Mouse (Mus musculus) G1E-ER4 (cell line): Measurements from ENCODE around the gene Tcp10c. TPM values are rescaled to one million over a fixed set of nuclear protein-coding genes. Genes with fewer than 3 reads are reported as not detected.
"Not testable (repeated sequence)": the region's sequence is repeated elsewhere in the genome, so short reads cannot be mapped to it uniquely, and the experiment has no call there.

ENCODE experiments used
- GATA1 ChIP-seq: IDR thresholded peaks from one replicate; pipeline ENCODE4 v1.8.0; 2012; ENCODE audit warnings: low read length, inconsistent platforms
- polyA plus RNA-seq: library from polyadenylated mRNA; stranded (reverse); fragments of >175 nt; gene quantifications from 2 replicates; pipeline ENCODE4 v1.2.3, GENCODE M21; 2012

The Tcp10c gene
- polyA plus RNA-seq: not detected in 2 replicates

DNA sequence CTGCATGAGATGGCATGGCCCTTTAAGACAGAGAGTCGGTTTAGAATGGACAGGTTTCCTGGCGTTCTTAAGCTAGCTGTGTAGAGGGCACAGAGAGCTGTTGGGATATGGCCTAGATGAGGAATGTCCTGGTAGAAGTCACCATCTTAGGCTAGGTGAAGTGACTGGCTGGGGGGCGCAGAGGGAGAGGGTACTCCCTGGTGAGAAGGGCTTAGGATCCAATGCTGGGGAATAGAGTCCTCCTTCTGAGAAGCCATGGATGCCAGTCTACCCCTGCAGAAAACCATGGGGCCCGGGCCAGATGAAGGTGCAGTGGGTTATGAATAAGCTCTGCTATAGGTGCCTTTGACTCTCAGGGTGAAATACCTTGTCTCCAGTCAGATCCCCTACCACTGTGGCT, at the start of gene Tcp10c:
Tcp10c (plus strand) TSS at position 52 of the 400 bp plus-strand sequence.
- TF ChIP-seq GATA1: not testable (repeated sequence)

Other genes with a start within 250 kb of the Tcp10c start
- gene Unc93a, start 222.8 kb upstream of the Tcp10c start, polyA plus RNA-seq: not detected in 2 replicates
- not detected in 2 replicates for gene Smok2a, start 133.4 kb upstream of the Tcp10c start, polyA plus RNA-seq
- gene Smok2b, start 124.3 kb upstream of the Tcp10c start, polyA plus RNA-seq: not detected in 2 replicates